Comparison of ENCODE assay signal across 9 mouse cellular contexts in genomic region chr8:70560564-70560963, GRCm38 (mm10). TPM values are rescaled to one million over a fixed set of nuclear protein-coding genes. Genes with fewer than 3 reads are reported as not detected.
A peak's percentile ranks its signal among the peaks of the same experiment; 100 is the strongest.
DNase-seq lines count a peak whose midpoint lies in the region; ATAC-seq and TF ChIP-seq lines count a peak whose summit lies in the region.
"Had no signal": no experiment of that assay in that cellular context is flagged by ENCODE, and none has a peak within 500 bp of the region (broad histone marks: within the 10 kb centered on the region; RNA-seq: fewer than 3 reads in every experiment).

No protein-coding gene starts in this region.

- peak overlapping the region; percentile 55 for H3K9ac ChIP-seq in heart, embryonic 11.5 days (ENCODE audit: low read depth, low read length)
- H3K9ac ChIP-seq in liver, adult 2 months (ENCODE audit: low read depth, low read length), result peak overlapping the region; percentile 30; the same call in 1 of the 2 replicates
- H3K9ac ChIP-seq in heart, embryonic 14.5 days (ENCODE audit: low read length), result peak overlapping the region; percentile 42; the same call in 1 of the 2 replicates
- peak overlapping the region; percentile 0; the same call in 1 of the 2 replicates for H3K9ac ChIP-seq in liver, postnatal 0 days (replicated peaks)
- H3K9ac ChIP-seq: liver, embryonic 14.5 days; midbrain, embryonic 12.5 days had no signal

- no peaks in the 10 kb centered on the region for H3K9me3 ChIP-seq in heart, embryonic 11.5 days (replicated peaks; ENCODE audit: control insufficient read depth, low read length)
- H3K9me3 ChIP-seq in heart, embryonic 14.5 days (ENCODE audit: control insufficient read depth, low read length), result no peaks in the 10 kb centered on the region
- no peaks in the 10 kb centered on the region for H3K9me3 ChIP-seq in liver, postnatal 0 days (ENCODE audit: low read length)
- H3K9me3 ChIP-seq: midbrain, embryonic 12.5 days had no signal

- 0 out of 2 replicates have a peak overlapping the region, but pooled peaks have one; percentile 7 for H3K4me2 ChIP-seq in heart, embryonic 11.5 days
- H3K4me2 ChIP-seq in heart, embryonic 14.5 days (ENCODE audit: low read length), result peak overlapping the region; percentile 16; the same call in 1 of the 2 replicates
- H3K4me2 ChIP-seq in liver, postnatal 0 days (ENCODE audit: low read depth, low read length), result no peak overlapping the region
- H3K4me2 ChIP-seq: midbrain, embryonic 12.5 days had no signal

- H3K36me3 ChIP-seq in heart, embryonic 11.5 days (ENCODE audit: control insufficient read depth, insufficient read depth, low read length), result no peaks in the 10 kb centered on the region
- H3K36me3 ChIP-seq in liver, adult 2 months (ENCODE audit: control insufficient read depth, insufficient read depth, low read length), result no peaks in the 10 kb centered on the region
- peaks cover 8% of the 10 kb centered on the region; the same call in 1 of the 2 replicates for H3K36me3 ChIP-seq in heart, embryonic 14.5 days (ENCODE audit: control insufficient read depth, insufficient read depth, low read length)
- H3K36me3 ChIP-seq in liver, postnatal 0 days (replicated peaks; ENCODE audit: insufficient read depth, low read length), result 0 out of 2 replicates have a peak, but pooled peaks cover 2% of the 10 kb centered on the region
- H3K36me3 ChIP-seq: midbrain, embryonic 12.5 days had no signal

- peaks cover 61% of the 10 kb centered on the region for H3K79me2 ChIP-seq in liver, adult 2 months (ENCODE audit: control insufficient read depth, insufficient read depth, low read length)

- no peak for DNase-seq in heart, postnatal 25 days (ENCODE audit: low spot score)
- DNase-seq in liver, adult 2 months (ENCODE audit: extremely low read depth, low read depth, low spot score), result no peak
- DNase-seq in liver, result no peak
- DNase-seq in liver, postnatal 0 days, result no peak
- DNase-seq in layer of hippocampus, postnatal 14 days (ENCODE audit: low spot score in 2 of 2), result no peak

- H3K4me3 ChIP-seq in heart, embryonic 11.5 days (ENCODE audit: low read depth, low read length), result no peak overlapping the region
- H3K4me3 ChIP-seq in liver, adult 2 months (ENCODE audit: insufficient read depth, low read depth, low read length), result no peak overlapping the region
- no peak overlapping the region for H3K4me3 ChIP-seq in heart, embryonic 14.5 days (ENCODE audit: control insufficient read depth in 1 of 2, insufficient read depth in 1 of 2, low read depth in 1 of 2, low read length in 2 of 2)
- no peak overlapping the region for H3K4me3 ChIP-seq in liver, postnatal 0 days (ENCODE audit: low read depth, low read length)
- H3K4me3 ChIP-seq: midbrain, embryonic 12.5 days had no signal

- WGBS in heart, embryonic 11.5 days (ENCODE audit: insufficient replicate concordance), result 47% methylated on average over 3 of the region's 3 CpGs
- WGBS in liver, adult 2 months, result 58% methylated on average over 3 of the region's 3 CpGs
- 23% methylated on average over 3 of the region's 3 CpGs for WGBS in heart, embryonic 14.5 days
- 50% methylated on average over 3 of the region's 3 CpGs for WGBS in liver, postnatal 0 days (ENCODE audit: insufficient replicate concordance)

- no peak for TF ChIP-seq EP300 in liver, postnatal 0 days (IDR thresholded peaks at IDR 0.05; ENCODE audit: low read depth)

- peaks cover 64% of the 10 kb centered on the region for H3K4me1 ChIP-seq in heart, embryonic 11.5 days (ENCODE audit: control insufficient read depth, insufficient read depth, low read length)
- H3K4me1 ChIP-seq in liver, adult 2 months (ENCODE audit: control insufficient read depth, insufficient read depth, low read length), result peaks cover 82% of the 10 kb centered on the region
- peaks cover 50 to 66% of the 10 kb centered on the region in 2 experiments for H3K4me1 ChIP-seq in heart, embryonic 14.5 days (ENCODE audit: control insufficient read depth in 2 of 2, insufficient read depth in 2 of 2, low read length in 2 of 2)
- H3K4me1 ChIP-seq in liver, postnatal 0 days (ENCODE audit: insufficient read depth), result peaks cover 79% of the 10 kb centered on the region

- no peak; the same call in 1 of the 2 replicates for ATAC-seq in heart, embryonic 11.5 days (replicated peaks; ENCODE audit: insufficient number of reproducible peaks, low FRiP score, low TSS enrichment)
- no peak for ATAC-seq in heart, embryonic 14.5 days (ENCODE audit: insufficient number of reproducible peaks, insufficient read depth, low FRiP score, low read depth)
- no peak for ATAC-seq in liver, postnatal 0 days

- TF ChIP-seq CTCF in liver, adult 2 months (IDR thresholded peaks at IDR 0.05; ENCODE audit: low read depth, low read length), result no peak
- no peak for TF ChIP-seq CTCF in liver, postnatal 0 days (IDR thresholded peaks at IDR 0.05; ENCODE audit: low read depth)

- no peak for TF ChIP-seq POLR2A in liver, adult 2 months (IDR thresholded peaks at IDR 0.05; ENCODE audit: extremely low read depth, insufficient read depth, low read length)

- intact Hi-C loops in heart, postnatal 25 days (cut with DNase I), result loop anchor here (1.0 kb wide), 1 partner anchor 25 kb away; no protein-coding TSS in a partner anchor

- peak overlapping the region; percentile 73 for H3K27ac ChIP-seq in heart, embryonic 11.5 days (ENCODE audit: low read depth, low read length)
- peak overlapping the region; percentile 68 for H3K27ac ChIP-seq in liver, adult 2 months (replicated peaks; ENCODE audit: insufficient read depth, low read depth, low read length)
- peak overlapping the region; percentile 13 to 67 for H3K27ac ChIP-seq in heart, embryonic 14.5 days (replicated peaks in 1 of 2; ENCODE audit: control insufficient read depth in 1 of 2, insufficient read depth in 1 of 2, low read depth in 2 of 2, low read length in 2 of 2)
- H3K27ac ChIP-seq in liver, postnatal 0 days (ENCODE audit: low read depth), result peak overlapping the region; percentile 36
- H3K27ac ChIP-seq: liver, embryonic 14.5 days; midbrain, embryonic 12.5 days had no signal

- H3K27me3 ChIP-seq in heart, embryonic 11.5 days (ENCODE audit: control insufficient read depth, insufficient read depth, low read length), result no peaks in the 10 kb centered on the region
- H3K27me3 ChIP-seq in liver, adult 2 months (ENCODE audit: control insufficient read depth, insufficient read depth, low read length), result no peaks in the 10 kb centered on the region
- H3K27me3 ChIP-seq in heart, embryonic 14.5 days (ENCODE audit: control insufficient read depth, insufficient read depth, low read length), result no peaks in the 10 kb centered on the region
- H3K27me3 ChIP-seq in liver, postnatal 0 days (ENCODE audit: insufficient read depth, low read length), result no peaks in the 10 kb centered on the region
- H3K27me3 ChIP-seq: midbrain, embryonic 12.5 days had no signal

RNA-seq across cellular contexts. Expression of gene Ell, which starts 21.3 kb away (rescaled TPM):
- 14.1 and 14.7 TPM in 2 replicates for polyA plus RNA-seq in heart, embryonic 11.5 days (2014; fragmentation: Nextera tagmentation; extraction: Ambion mirVana)
- 10 to 100 TPM; 11.7 to 13.3 TPM for total RNA-seq in heart, postnatal 25 days (2021)
- total RNA-seq in liver, adult 2 months (2014; rRNA removed), result 10.0 and 13.6 TPM in 2 replicates
- polyA plus RNA-seq in liver, adult 2 months (2012; rRNA removed), result 19.6 and 25.0 TPM in 2 replicates
- 13.0 and 13.2 TPM in 2 replicates for polyA plus RNA-seq in heart, embryonic 14.5 days (2014; fragmentation: Nextera tagmentation; extraction: Ambion mirVana)
- 9.5 and 9.7 TPM in 2 replicates for polyA plus RNA-seq in liver, postnatal 0 days (2015; fragmentation: Nextera tagmentation; extraction: Ambion mirVana)
- total RNA-seq in layer of hippocampus, postnatal 14 days (2021), result 10 to 100 TPM; 18.7 TPM

RNA-seq across cellular contexts. Expression of gene Kxd1, which starts 32.8 kb away (rescaled TPM):
- 67.3 and 68.1 TPM in 2 replicates for polyA plus RNA-seq in heart, embryonic 11.5 days (2014; fragmentation: Nextera tagmentation; extraction: Ambion mirVana)
- 10 to 100 TPM; 73.6 to 76.6 TPM for total RNA-seq in heart, postnatal 25 days (2021)
- total RNA-seq in liver, adult 2 months (2014; rRNA removed), result 36.7 and 42.6 TPM in 2 replicates
- 68.4 and 72.3 TPM in 2 replicates for polyA plus RNA-seq in liver, adult 2 months (2012; rRNA removed)
- 79.3 and 85.7 TPM in 2 replicates for polyA plus RNA-seq in heart, embryonic 14.5 days (2014; fragmentation: Nextera tagmentation; extraction: Ambion mirVana)
- 43.1 and 43.3 TPM in 2 replicates for polyA plus RNA-seq in liver, postnatal 0 days (2015; fragmentation: Nextera tagmentation; extraction: Ambion mirVana)
- total RNA-seq in layer of hippocampus, postnatal 14 days (2021), result 10 to 100 TPM; 39.5 to 40.3 TPM

RNA-seq across cellular contexts. Expression of gene Fkbp8, which starts 33.0 kb away (rescaled TPM):
- polyA plus RNA-seq in heart, embryonic 11.5 days (2014; fragmentation: Nextera tagmentation; extraction: Ambion mirVana), result 202 and 212 TPM in 2 replicates
- total RNA-seq in heart, postnatal 25 days (2021), result 100 to 1,000 TPM; 130 to 135 TPM
- total RNA-seq in liver, adult 2 months (2014; rRNA removed), result 271 and 321 TPM in 2 replicates
- polyA plus RNA-seq in liver, adult 2 months (2012; rRNA removed), result 455 and 489 TPM in 2 replicates
- polyA plus RNA-seq in heart, embryonic 14.5 days (2014; fragmentation: Nextera tagmentation; extraction: Ambion mirVana), result 189 and 209 TPM in 2 replicates
- 141 TPM in 2 replicates for polyA plus RNA-seq in liver, postnatal 0 days (2015; fragmentation: Nextera tagmentation; extraction: Ambion mirVana)
- total RNA-seq in layer of hippocampus, postnatal 14 days (2021), result 100 to 1,000 TPM; 412 to 417 TPM

RNA-seq across cellular contexts. Expression of gene Isyna1, which starts 33.6 kb away (rescaled TPM):
- 86.0 and 95.3 TPM in 2 replicates for polyA plus RNA-seq in heart, embryonic 11.5 days (2014; fragmentation: Nextera tagmentation; extraction: Ambion mirVana)
- 10 to 100 TPM; 21.5 to 25.1 TPM for total RNA-seq in heart, postnatal 25 days (2021)
- 3.2 and 6.4 TPM in 2 replicates for total RNA-seq in liver, adult 2 months (2014; rRNA removed)
- 9.4 and 16.6 TPM in 2 replicates for polyA plus RNA-seq in liver, adult 2 months (2012; rRNA removed)
- 59.5 and 69.8 TPM in 2 replicates for polyA plus RNA-seq in heart, embryonic 14.5 days (2014; fragmentation: Nextera tagmentation; extraction: Ambion mirVana)
- polyA plus RNA-seq in liver, postnatal 0 days (2015; fragmentation: Nextera tagmentation; extraction: Ambion mirVana), result 18.8 and 21.6 TPM in 2 replicates
- 10 to 100 TPM; 38.8 to 46.1 TPM for total RNA-seq in layer of hippocampus, postnatal 14 days (2021)

RNA-seq across cellular contexts. Expression of gene Ssbp4, which starts 48.1 kb away (rescaled TPM):
- polyA plus RNA-seq in heart, embryonic 11.5 days (2014; fragmentation: Nextera tagmentation; extraction: Ambion mirVana), result 72.5 and 78.9 TPM in 2 replicates
- 10 to 100 TPM; 37.0 to 37.7 TPM for total RNA-seq in heart, postnatal 25 days (2021)
- total RNA-seq in liver, adult 2 months (2014; rRNA removed), result 2.3 and 5.0 TPM in 2 replicates
- polyA plus RNA-seq in liver, adult 2 months (2012; rRNA removed), result 13.5 and 16.4 TPM in 2 replicates
- polyA plus RNA-seq in heart, embryonic 14.5 days (2014; fragmentation: Nextera tagmentation; extraction: Ambion mirVana), result 83.7 and 85.8 TPM in 2 replicates
- polyA plus RNA-seq in liver, postnatal 0 days (2015; fragmentation: Nextera tagmentation; extraction: Ambion mirVana), result 32.5 and 35.4 TPM in 2 replicates
- total RNA-seq in layer of hippocampus, postnatal 14 days (2021), result 100 to 1,000 TPM; 253 to 259 TPM

Comparison
In these comparisons a context has a peak if more than half of its experiments do, and no peak if none do; other contexts are left out.
1. H3K9ac ChIP-seq: peak in every context shown above with its lines; median percentile 55 in heart, embryonic 11.5 days; 42 in heart, embryonic 14.5 days; 30 in liver, adult 2 months; 0 in liver, postnatal 0 days.